Mouse (Mus musculus) heart, adult 2 months (tissue): ENCODE results near the gene Eif2b2. TPM values are rescaled to one million over a fixed set of nuclear protein-coding genes. Genes with fewer than 3 reads are reported as not detected.

Source experiments
- DNase-seq, 2 experiments: peaks; one replicate each; pipeline ENCODE4 v3.0.0; 2021
- H3K27ac ChIP-seq: fragments of 200-600 bp; 2 replicates; pipeline ENCODE4 v1.8.1; 2022
- H3K27me3 ChIP-seq: fragments of 200-500 bp; 2 replicates; pipeline ENCODE4 v1.6.1; 2012; ENCODE audit warnings: mild to moderate bottlenecking, low read length, inconsistent platforms, mixed read lengths; ENCODE audit not compliant: control insufficient read depth, insufficient read depth
- H3K36me3 ChIP-seq: fragments of 200-500 bp; 2 replicates; pipeline ENCODE4 v1.6.1; 2012; ENCODE audit warnings: low read length, inconsistent platforms; ENCODE audit not compliant: control insufficient read depth, insufficient read depth
- H3K4me1 ChIP-seq: fragments of 200-500 bp; 2 replicates; pipeline ENCODE4 v1.6.1; 2011; ENCODE audit warnings: low read length; ENCODE audit not compliant: control insufficient read depth, insufficient read depth
- H3K4me3 ChIP-seq: fragments of 200-600 bp; 2 replicates; pipeline ENCODE4 v1.8.1; 2022
- H3K79me2 ChIP-seq: fragments of 200-500 bp; replicated peaks from 2 replicates; pipeline ENCODE4 v1.6.1; 2012; ENCODE audit warnings: mild to moderate bottlenecking, inconsistent platforms, low read length, moderate library complexity, mixed read lengths; ENCODE audit not compliant: control insufficient read depth, insufficient read depth
- H3K9ac ChIP-seq: fragments of 200-500 bp; 2 replicates; pipeline ENCODE4 v1.6.1; 2012; ENCODE audit warnings: low read depth, mild to moderate bottlenecking, control low read depth, inconsistent platforms, low read length, mixed read lengths
- CTCF ChIP-seq: fragments of 200-600 bp; IDR thresholded peaks from 2 replicates; pipeline ENCODE4 v1.8.1; 2022; ENCODE audit warnings: antibody characterized with exemption, mild to moderate bottlenecking, moderate library complexity
- EP300 ChIP-seq: fragments of 200-500 bp; IDR thresholded peaks from 2 replicates; pipeline ENCODE4 v1.6.1; 2011; ENCODE audit warnings: low read depth, low read length, control low read depth; ENCODE audit not compliant: insufficient read depth
- POLR2A ChIP-seq: fragments of 200-500 bp; IDR thresholded peaks from 2 replicates; pipeline ENCODE4 v1.6.1; 2011; ENCODE audit warnings: mild to moderate bottlenecking, low read depth, low read length, control low read depth; ENCODE audit not compliant: insufficient read depth
- WGBS: fragments of 180-500 bp; shearing (Covaris S2); methylation state at CpG from one replicate; pipeline ENCODE4 v1.1.7; 2018; 5-methylcytosine and 5-hydroxymethylcytosine counted together
- intact Hi-C: fragments of 180-260 bp; cut with DNase I; formaldehyde crosslinking; loops from one replicate; pipeline ENCODE4 v1.15.1; 2025
- polyA plus RNA-seq: library from polyadenylated mRNA; depleted of rRNA; stranded (reverse); fragments of >200 nt; gene quantifications from 2 replicates; pipeline ENCODE4 v1.2.3, GENCODE M21; 2012
- total RNA-seq, 2 experiments: library from RNA; stranded (reverse); gene quantifications; 2 replicates each; pipeline ENCODE4 v1.2.3; 2021

Gene Eif2b2
- total and polyA plus RNA-seq, 3 experiments, result 40.3 to 60.2 (median 45.8) TPM

DNA sequence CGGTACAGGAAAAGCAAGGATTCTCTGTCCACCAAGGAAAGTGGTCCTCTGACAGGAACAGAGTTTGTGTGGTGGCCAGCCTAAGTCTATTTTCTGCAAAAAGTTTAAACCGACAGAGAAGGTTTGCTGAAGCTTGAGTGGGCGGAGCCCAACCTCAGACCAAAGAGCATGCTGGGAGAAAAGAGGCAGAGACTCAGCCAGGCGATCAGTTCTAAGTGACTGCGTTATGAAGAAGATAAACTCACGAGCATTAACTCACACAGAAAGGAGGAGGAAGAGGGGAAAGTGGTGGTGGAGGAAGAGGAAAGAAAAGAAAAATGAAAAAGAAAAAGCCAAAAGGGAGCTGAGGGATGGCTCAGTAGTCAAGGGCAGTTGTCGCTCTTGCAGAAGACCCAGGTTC is 29.0 kb upstream of the Eif2b2 start:
- 87% methylated on average over 7 of the region's 7 CpGs for WGBS
- intact Hi-C loops, result loop anchor here (5.0 kb wide), 1 partner anchor 33 kb away; no protein-coding TSS in a partner anchor
- no peak overlapping the region for H3K27ac ChIP-seq
- no peak overlapping the region for H3K9ac ChIP-seq
- H3K4me1 ChIP-seq, result peaks cover 23% of the 10 kb centered on the region
- H3K36me3 ChIP-seq, result no peaks in the 10 kb centered on the region
- H3K27me3 ChIP-seq, result no peaks in the 10 kb centered on the region
- no peak overlapping the region for H3K4me3 ChIP-seq
- TF ChIP-seq POLR2A, result no peak
- TF ChIP-seq CTCF, result no peak
- no peak for TF ChIP-seq EP300
- H3K79me2 ChIP-seq, result no peaks in the 10 kb centered on the region
- no peak for DNase-seq

DNA sequence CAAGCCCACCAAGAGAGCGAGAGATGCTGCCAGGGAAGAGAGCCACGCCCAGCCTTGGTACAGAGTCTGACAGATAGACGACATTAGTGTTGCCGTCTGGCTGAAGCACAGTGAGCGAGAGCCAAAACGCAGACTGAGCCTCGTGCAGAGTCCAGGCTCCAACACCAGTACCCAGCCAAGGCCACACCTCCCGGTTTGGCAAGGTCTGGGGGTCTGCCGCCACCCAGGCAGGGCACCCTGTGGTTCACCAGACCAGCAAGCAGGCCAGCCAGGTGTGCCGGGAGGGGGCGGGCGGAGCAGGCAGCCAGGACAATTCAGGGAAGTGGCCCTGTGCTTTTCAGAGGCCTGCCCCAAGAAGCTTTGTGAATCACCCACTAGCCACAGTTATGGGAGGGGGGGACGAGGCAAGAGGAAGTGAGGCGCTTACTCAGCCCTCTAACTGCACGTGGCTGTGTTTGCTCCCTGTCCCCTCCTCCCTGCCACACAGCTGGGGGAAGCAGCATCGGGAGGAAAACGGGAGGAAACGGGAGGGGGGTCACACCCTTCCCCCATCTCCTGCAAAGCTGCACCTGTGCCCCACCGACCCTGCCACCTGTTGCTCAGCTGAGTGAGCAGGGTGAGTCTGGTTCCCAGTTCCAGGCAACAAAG is 26.7 kb upstream of the Eif2b2 start:
- H3K27me3 ChIP-seq, result no peaks in the 10 kb centered on the region
- H3K9ac ChIP-seq, result peak overlapping the region; percentile 18; the same call in 1 of the 2 replicates
- no peaks in the 10 kb centered on the region for H3K36me3 ChIP-seq
- peaks cover 25% of the 10 kb centered on the region for H3K4me1 ChIP-seq
- TF ChIP-seq CTCF (no peak), EP300 (0 out of 2 replicates have a peak, but pooled peaks have one; percentile 32), POLR2A (0 out of 2 replicates have a peak, but pooled peaks have one; percentile 10)
- intact Hi-C loops, result loop anchor here (5.0 kb wide), 1 partner anchor 35 kb away; no protein-coding TSS in a partner anchor
- no peaks in the 10 kb centered on the region for H3K79me2 ChIP-seq
- peak; percentile 66 to 74 for DNase-seq
- WGBS, result 25% methylated on average over 19 of the region's 19 CpGs
- H3K27ac ChIP-seq, result peak overlapping the region; percentile 38; the same call in 1 of the 2 replicates
- no peak overlapping the region for H3K4me3 ChIP-seq

DNA sequence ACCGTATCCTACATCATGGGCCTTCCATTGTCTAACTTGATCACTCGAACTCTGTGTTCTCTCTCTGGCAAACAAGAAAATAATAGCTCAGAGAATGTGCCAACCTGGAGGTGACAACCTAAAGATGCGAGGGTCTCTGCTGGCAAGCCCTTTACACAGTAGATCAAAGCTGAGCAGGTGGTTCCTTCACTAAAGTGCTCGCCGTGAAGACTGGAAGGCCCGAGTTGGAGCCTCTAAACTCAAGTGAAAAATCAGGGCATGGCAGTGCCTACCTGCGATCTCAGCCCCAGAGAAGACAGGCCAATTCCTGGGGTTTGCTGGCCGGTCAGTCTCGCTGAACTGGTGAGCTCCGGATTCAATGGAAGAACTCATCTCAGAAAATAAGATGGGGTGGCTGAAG is 26.1 kb upstream of the Eif2b2 start:
- Histone ChIP-seq H3K9ac (no peak overlapping the region), H3K79me2 (no peaks in the 10 kb centered on the region), H3K27me3 (no peaks in the 10 kb centered on the region), H3K4me3 (no peak overlapping the region), H3K27ac (peak overlapping the region; percentile 34; the same call in 1 of the 2 replicates), H3K4me1 (peaks cover 25% of the 10 kb centered on the region), H3K36me3 (no peaks in the 10 kb centered on the region)
- DNase-seq, result no peak
- WGBS, result 83% methylated on average over 10 of the region's 10 CpGs
- no peak for TF ChIP-seq CTCF
- no peak for TF ChIP-seq EP300
- TF ChIP-seq POLR2A, result no peak
- intact Hi-C loops, result loop anchor here (5.0 kb wide), 1 partner anchor 36 kb away; no protein-coding TSS in a partner anchor

DNA sequence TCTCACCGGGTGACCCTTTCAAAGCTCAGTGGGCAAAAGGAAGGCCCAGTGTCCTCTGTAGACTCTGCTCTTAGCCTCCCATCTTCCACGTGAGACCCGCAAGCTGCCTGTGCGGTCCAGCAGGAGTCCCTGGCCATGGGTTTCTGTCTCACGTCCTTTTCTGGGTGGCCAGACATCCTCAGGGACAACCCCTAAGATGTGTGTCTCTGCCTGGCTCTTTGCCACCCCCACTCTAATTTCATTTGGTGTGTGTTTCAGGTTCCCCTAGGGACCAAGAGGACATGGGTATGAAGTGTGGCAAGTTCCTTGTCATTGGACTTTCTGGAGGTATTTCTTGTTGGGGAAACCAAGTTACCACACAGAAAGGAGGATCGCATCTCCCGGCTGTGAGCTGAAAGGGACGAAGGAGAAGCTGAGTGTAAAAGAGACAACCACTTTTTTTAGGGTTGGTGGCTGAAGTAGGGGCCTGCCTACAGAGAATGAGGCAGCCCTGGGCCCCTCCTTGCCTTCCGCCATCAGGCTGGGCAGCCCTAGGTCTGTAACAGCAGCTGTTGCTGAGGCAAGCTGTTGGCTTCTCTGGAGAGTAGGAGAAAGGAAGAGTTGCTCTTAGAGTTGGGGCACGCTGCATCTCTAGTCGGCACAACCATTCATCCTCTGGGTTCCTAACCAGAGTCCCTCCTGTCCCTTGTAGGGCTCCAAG is 25.2 kb upstream of the Eif2b2 start:
- Histone ChIP-seq H3K36me3 (no peaks in the 10 kb centered on the region), H3K79me2 (no peaks in the 10 kb centered on the region), H3K27me3 (no peaks in the 10 kb centered on the region), H3K4me3 (no peak overlapping the region), H3K9ac (no peak overlapping the region), H3K27ac (peak overlapping the region; percentile 75), H3K4me1 (peaks cover 25% of the 10 kb centered on the region)
- DNase-seq, result no peak
- no peak for TF ChIP-seq CTCF
- TF ChIP-seq POLR2A, result no peak
- TF ChIP-seq EP300, result no peak
- intact Hi-C loops, result loop anchor here (5.0 kb wide), 1 partner anchor 37 kb away; no protein-coding TSS in a partner anchor
- WGBS, result 75% methylated on average over 11 of the region's 11 CpGs

DNA sequence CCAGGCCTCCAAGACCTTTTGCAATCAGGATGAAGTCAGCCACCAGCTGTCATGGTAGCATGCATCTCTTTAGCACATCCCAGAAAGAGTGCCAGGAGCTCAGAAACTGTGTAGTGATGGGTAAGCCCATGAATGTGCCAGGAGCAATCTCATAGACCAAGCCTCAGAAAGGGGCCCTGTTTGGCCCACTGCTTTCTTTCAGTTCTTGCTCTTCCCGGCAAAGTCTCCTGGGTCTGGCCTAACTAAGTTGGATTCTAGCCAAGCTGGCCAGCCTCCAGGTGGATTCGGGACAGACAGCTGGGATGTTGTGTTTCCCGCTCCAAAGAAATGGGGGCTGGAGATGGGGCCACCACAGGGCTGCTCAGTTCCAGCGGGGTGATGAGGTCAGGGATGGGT is 24.7 kb upstream of the Eif2b2 start:
- H3K4me3 ChIP-seq, result no peak overlapping the region
- peaks cover 25% of the 10 kb centered on the region for H3K4me1 ChIP-seq
- H3K9ac ChIP-seq, result no peak overlapping the region
- H3K79me2 ChIP-seq, result no peaks in the 10 kb centered on the region
- intact Hi-C loops, result loop anchor here (5.0 kb wide), 1 partner anchor 37 kb away; no protein-coding TSS in a partner anchor
- H3K36me3 ChIP-seq, result no peaks in the 10 kb centered on the region
- H3K27me3 ChIP-seq, result no peaks in the 10 kb centered on the region
- TF ChIP-seq POLR2A, result no peak
- no peak for TF ChIP-seq CTCF
- TF ChIP-seq EP300, result no peak
- peak overlapping the region; percentile 75 for H3K27ac ChIP-seq
- DNase-seq, result peak; percentile 88 to 90
- 17% methylated on average over 4 of the region's 4 CpGs for WGBS

DNA sequence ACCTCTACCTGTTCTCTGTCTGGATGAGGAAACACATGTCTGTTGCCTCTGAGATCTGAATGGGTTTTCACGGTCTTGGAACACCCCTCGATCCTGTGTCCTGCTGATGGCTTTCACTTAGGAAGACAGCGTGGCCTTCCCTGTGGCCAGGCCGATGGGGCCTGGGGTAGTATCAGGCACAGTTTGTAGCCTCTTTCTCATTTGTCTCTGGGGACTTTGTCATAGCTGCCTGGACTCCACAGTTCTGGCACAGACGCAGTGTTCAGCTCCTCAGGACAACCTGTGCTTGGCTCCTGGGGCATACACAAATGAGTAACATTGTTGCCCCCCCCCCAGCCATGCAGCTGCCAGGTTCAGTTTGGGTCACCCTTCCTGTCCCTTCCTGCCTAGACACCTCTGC is 24.2 kb upstream of the Eif2b2 start:
- H3K36me3 ChIP-seq, result no peaks in the 10 kb centered on the region
- H3K27ac ChIP-seq, result peak overlapping the region; percentile 75
- TF ChIP-seq POLR2A (no peak), EP300 (0 out of 2 replicates have a peak, but pooled peaks have one; percentile 70)
- DNase-seq, result peak in 1 of 2 experiments; percentile 56
- 41% methylated on average over 5 of the region's 5 CpGs for WGBS
- no peaks in the 10 kb centered on the region for H3K79me2 ChIP-seq
- H3K4me3 ChIP-seq, result no peak overlapping the region
- H3K4me1 ChIP-seq, result peaks cover 25% of the 10 kb centered on the region
- intact Hi-C loops, result no loop called here
- H3K9ac ChIP-seq, result no peak overlapping the region
- no peaks in the 10 kb centered on the region for H3K27me3 ChIP-seq
